13 mouse cellular contexts compared by ENCODE assay signal in the genomic region with DNA sequence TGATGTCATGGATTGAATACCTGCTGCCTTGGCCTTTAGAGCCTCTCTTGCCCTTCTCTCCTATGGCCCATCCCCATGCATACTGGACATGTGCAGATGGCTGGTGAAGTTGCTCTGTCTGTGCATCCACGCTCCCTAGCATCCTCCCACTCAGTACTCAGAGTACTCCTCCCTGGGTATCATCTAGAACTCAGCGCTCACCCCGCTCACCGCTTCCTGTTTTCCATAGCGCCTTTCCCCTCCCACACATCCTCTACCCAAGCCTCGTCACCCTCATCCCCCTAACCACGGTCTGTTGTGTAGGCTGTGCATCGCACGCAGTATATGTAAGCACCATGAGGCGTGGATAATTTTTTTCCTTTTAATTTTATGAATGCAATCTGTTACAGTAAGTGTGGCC. TPM values are rescaled to one million over a fixed set of nuclear protein-coding genes. Genes with fewer than 3 reads are reported as not detected.
DNase-seq lines count a peak whose midpoint lies in the region; TF ChIP-seq lines count a peak whose summit lies in the region.
"Had no signal": no experiment of that assay in that cellular context is flagged by ENCODE, and none has a peak within 500 bp of the region (broad histone marks: within the 10 kb centered on the region; RNA-seq: fewer than 3 reads in every experiment).

No protein-coding gene starts in this region.

- peak overlapping the region; percentile 57 for H3K27ac ChIP-seq in MEL (ENCODE audit: control insufficient read depth, low read depth, low read length)
- H3K27ac ChIP-seq in heart, adult 2 months = no peak overlapping the region
- H3K27ac ChIP-seq: forebrain, embryonic 13.5 days; kidney, postnatal 0 days; limb, embryonic 12.5 days had no signal

- no peak overlapping the region for H3K4me3 ChIP-seq in MEL (ENCODE audit: control insufficient read depth in 1 of 2, insufficient read depth in 1 of 2, low read depth in 2 of 2, low read length in 2 of 2)
- H3K4me3 ChIP-seq in heart, adult 2 months = no peak overlapping the region
- H3K4me3 ChIP-seq: forebrain, embryonic 13.5 days; limb, embryonic 12.5 days; megakaryocyte, embryonic 14.5 days had no signal

- WGBS in heart, adult 2 months = 80% methylated on average over 10 of the region's 10 CpGs

- no peaks in the 10 kb centered on the region for H3K27me3 ChIP-seq in MEL (ENCODE audit: control insufficient read depth in 1 of 2, insufficient read depth in 2 of 2, low read length in 2 of 2)
- H3K27me3 ChIP-seq in heart, adult 2 months (ENCODE audit: control insufficient read depth, insufficient read depth, low read length) = no peaks in the 10 kb centered on the region

- H3K79me2 ChIP-seq in MEL (ENCODE audit: control insufficient read depth, insufficient read depth, low read length, poor library complexity) = no peaks in the 10 kb centered on the region
- H3K79me2 ChIP-seq in heart, adult 2 months (replicated peaks; ENCODE audit: control insufficient read depth, insufficient read depth, low read length) = no peaks in the 10 kb centered on the region

- intact Hi-C loops in heart, adult 2 months (cut with DNase I) = no loop called here

- TF ChIP-seq CTCF in MEL (IDR thresholded peaks at IDR 0.05 in 2 of 3, conservative IDR thresholded peaks at IDR 0.05 in 1 of 3; ENCODE audit: control insufficient read depth in 1 of 3, insufficient read depth in 1 of 3, low read depth in 2 of 3, low read length in 3 of 3, poor library complexity in 1 of 3, severe bottlenecking in 1 of 3) = no peak
- no peak for TF ChIP-seq CTCF in heart, adult 2 months (IDR thresholded peaks at IDR 0.05)

- peaks cover 4 to 51% of the 10 kb centered on the region in 2 experiments for H3K4me1 ChIP-seq in MEL (ENCODE audit: control insufficient read depth in 1 of 2, insufficient read depth in 2 of 2, low read length in 2 of 2)
- H3K4me1 ChIP-seq in heart, adult 2 months (ENCODE audit: control insufficient read depth, insufficient read depth, low read length) = peaks cover 2% of the 10 kb centered on the region
- H3K4me1 ChIP-seq: forebrain, embryonic 13.5 days; limb, embryonic 12.5 days had no signal

- no peak for TF ChIP-seq RAD21 in MEL (IDR thresholded peaks at IDR 0.05; ENCODE audit: low read depth, low read length)

- no peak overlapping the region for H3K9ac ChIP-seq in MEL (ENCODE audit: control insufficient read depth, low read depth, low read length, poor library complexity, severe bottlenecking)
- no peak overlapping the region for H3K9ac ChIP-seq in heart, adult 2 months (ENCODE audit: low read depth, low read length)
- H3K9ac ChIP-seq: forebrain, embryonic 13.5 days; limb, embryonic 12.5 days had no signal

- no peak; a peak in 1 of 4 replicates for TF ChIP-seq POLR2A in MEL (IDR thresholded peaks at IDR 0.05; ENCODE audit: control insufficient read depth in 1 of 2, insufficient read depth in 1 of 2, low read depth in 1 of 2, low read length in 2 of 2, poor library complexity in 1 of 2)
- TF ChIP-seq POLR2A in heart, adult 2 months (IDR thresholded peaks at IDR 0.05; ENCODE audit: insufficient read depth, low read depth, low read length) = no peak

- DNase-seq in lung, postnatal 25 days (ENCODE audit: low spot score) = peak; percentile 8
- no peak for DNase-seq in lung, postnatal 14 days
- peak; percentile 79 for DNase-seq in MEL (ENCODE audit: low read depth, low spot score)
- DNase-seq in induced T-regulatory cell, adult 2 months (ENCODE audit: low read depth) = peak; percentile 87
- DNase-seq in right cerebral cortex, postnatal 10 days (ENCODE audit: low spot score in 2 of 2) = peak; percentile 51 to 69
- no peak for DNase-seq in embryo, embryonic 9.5 days (ENCODE audit: extremely low spot score)
- DNase-seq in heart, adult 2 months = no peak
- DNase-seq: adrenal gland, postnatal 25 days; lung, adult 18-20 months had no signal

- peak in 1 of 2 experiments; percentile 54; a peak in 2 of 4 replicates for TF ChIP-seq EP300 in MEL (IDR thresholded peaks at IDR 0.05; ENCODE audit: low read depth in 1 of 2, low read length in 2 of 2)
- no peak for TF ChIP-seq EP300 in heart, adult 2 months (IDR thresholded peaks at IDR 0.05; ENCODE audit: insufficient read depth, low read depth, low read length)

- H3K36me3 ChIP-seq in MEL (ENCODE audit: control insufficient read depth in 1 of 2, insufficient read depth in 2 of 2, low read length in 2 of 2) = peaks cover 0 to 25% of the 10 kb centered on the region in 2 experiments; a peak in 2 of 4 replicates
- H3K36me3 ChIP-seq in heart, adult 2 months (ENCODE audit: control insufficient read depth, insufficient read depth, low read length) = no peaks in the 10 kb centered on the region
- H3K36me3 ChIP-seq: limb, embryonic 12.5 days had no signal

- no peaks in the 10 kb centered on the region for H3K9me3 ChIP-seq in MEL (replicated peaks; ENCODE audit: insufficient read depth, low read length)
- H3K9me3 ChIP-seq: forebrain, embryonic 13.5 days; limb, embryonic 12.5 days had no signal

TF ChIP-seq in MEL, 35 proteins besides CTCF, POLR2A, EP300 and RAD21:
- TF ChIP-seq NELFE (IDR thresholded peaks at IDR 0.05; ENCODE audit: low read depth, low read length) (peak; percentile 11; the same call in 1 of the 2 replicates), USF1 (IDR thresholded peaks at IDR 0.05; ENCODE audit: low read depth, low read length) (no peak)
TF ChIP-seq in MEL: peak in this region for 1.

RNA-seq across cellular contexts. Expression of a gene that starts 51.2 kb away (rescaled TPM):
- 0.23 and 0.42 TPM in 2 replicates for total RNA-seq in MEL (2012; rRNA removed)
- polyA plus RNA-seq in MEL (2012; ENCODE audit: insufficient read depth in 1 of 2, insufficient read length in 2 of 2, low read depth in 1 of 2, low replicate concordance in 2 of 2, missing spikeins in 1 of 2) = under 1 TPM in 1 of 2 experiments, not detected in 1; 0.99 TPM
- not detected for total RNA-seq in heart, adult 2 months (2021)
- polyA plus RNA-seq in heart, adult 2 months (2012; rRNA removed) = 0.20 TPM in 1 of 2 replicates, not detected in the other

RNA-seq across cellular contexts. Expression of a gene that starts 57.9 kb away (rescaled TPM):
- 67.2 and 72.8 TPM in 2 replicates for total RNA-seq in MEL (2012; rRNA removed)
- 100 to 1,000 TPM in 1 of 2 experiments, not detected in 1; 181 TPM for polyA plus RNA-seq in MEL (2012; ENCODE audit: insufficient read depth in 1 of 2, insufficient read length in 2 of 2, low read depth in 1 of 2, low replicate concordance in 2 of 2, missing spikeins in 1 of 2)
- 10 to 100 TPM; 12.5 to 14.5 TPM for total RNA-seq in heart, adult 2 months (2021)
- polyA plus RNA-seq in heart, adult 2 months (2012; rRNA removed) = 22.1 and 25.3 TPM in 2 replicates

RNA-seq across cellular contexts. Expression of a gene that starts 57.9 kb away (rescaled TPM):
- 11.6 and 16.3 TPM in 2 replicates for total RNA-seq in MEL (2012; rRNA removed)
- 100 to 1,000 TPM in 1 of 2 experiments, 10 to 100 TPM in 1; 52.9 to 285 TPM for polyA plus RNA-seq in MEL (2012; ENCODE audit: insufficient read depth in 1 of 2, insufficient read length in 2 of 2, low read depth in 1 of 2, low replicate concordance in 2 of 2, missing spikeins in 1 of 2)
- 1 to 10 TPM; 8.9 to 9.1 TPM for total RNA-seq in heart, adult 2 months (2021)
- 8.8 and 10.8 TPM in 2 replicates for polyA plus RNA-seq in heart, adult 2 months (2012; rRNA removed)

Comparison
In these comparisons a context has a peak if more than half of its experiments do, and no peak if none do; other contexts are left out.
1. DNase-seq: peak in lung, postnatal 25 days (single experiment), MEL (single experiment), induced T-regulatory cell, adult 2 months (single experiment) and right cerebral cortex, postnatal 10 days (2 of 2); none in lung, postnatal 14 days (single experiment), embryo, embryonic 9.5 days (single experiment) and heart, adult 2 months (0 of 2).